Mouse (Mus musculus): Measurements from ENCODE around the gene Gm13057.
"Not testable (repeated sequence)": the region's sequence is repeated elsewhere in the genome, so short reads cannot be mapped to it uniquely, and the experiment has no call there.

Gene Gm13057

GRCm38 (mm10) chr4:143551400-143551799 lies at the start of gene Gm13057, which contains the start of gene BC080695:
TSS of gene Gm13057 (plus strand) at chr4:143551709.
TSS of gene BC080695 (plus strand) at chr4:143551700.
- not testable (repeated sequence) for DNase-seq

GRCm38 (mm10) chr4:143511043-143511442 lies 40.5 kb upstream of the Gm13057 start, which contains the start of gene Gm13043:
TSS of gene Gm13043 (plus strand) at chr4:143511343.
- no peak for DNase-seq

DNA sequence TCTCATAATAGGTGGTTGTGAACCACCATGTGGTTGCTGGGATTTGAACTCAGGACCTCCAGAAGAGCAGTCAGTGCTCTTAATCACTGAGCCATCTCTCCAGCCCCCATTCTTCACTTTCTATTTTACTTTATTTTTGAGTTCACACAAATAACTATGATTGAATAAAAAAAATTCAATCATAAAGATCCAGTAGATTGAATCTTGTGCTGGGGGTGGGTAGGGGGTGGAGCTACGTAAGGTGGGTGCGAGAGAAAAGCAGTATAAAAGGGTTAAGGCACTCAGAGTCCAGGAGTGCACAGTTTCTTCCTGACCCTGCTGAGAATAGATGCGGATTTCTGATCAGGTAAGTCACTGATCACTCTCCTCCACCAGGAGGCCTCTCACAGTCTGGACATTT lies 15.9 kb upstream of the Gm13057 start, which contains the start of gene Gm13040:
TSS of gene Gm13040 (plus strand) at position 301 of the 400 bp plus-strand sequence.
- DNase-seq: not testable (repeated sequence)

All from lung, postnatal 14 days (tissue).